Mouse (Mus musculus) G1E-ER4 (cell line): ENCODE results near the gene Sstr3. TPM values are rescaled to one million over a fixed set of nuclear protein-coding genes. Genes with fewer than 3 reads are reported as not detected.

Experiments used
- GATA1 ChIP-seq: IDR thresholded peaks from one replicate; pipeline ENCODE4 v1.8.0; 2012; ENCODE audit warnings: low read length, inconsistent platforms
- polyA plus RNA-seq: library from polyadenylated mRNA; stranded (reverse); fragments of >175 nt; gene quantifications from 2 replicates; pipeline ENCODE4 v1.2.3, GENCODE M21; 2012

Gene Sstr3
- polyA plus RNA-seq, 1 experiment: not detected

DNA sequence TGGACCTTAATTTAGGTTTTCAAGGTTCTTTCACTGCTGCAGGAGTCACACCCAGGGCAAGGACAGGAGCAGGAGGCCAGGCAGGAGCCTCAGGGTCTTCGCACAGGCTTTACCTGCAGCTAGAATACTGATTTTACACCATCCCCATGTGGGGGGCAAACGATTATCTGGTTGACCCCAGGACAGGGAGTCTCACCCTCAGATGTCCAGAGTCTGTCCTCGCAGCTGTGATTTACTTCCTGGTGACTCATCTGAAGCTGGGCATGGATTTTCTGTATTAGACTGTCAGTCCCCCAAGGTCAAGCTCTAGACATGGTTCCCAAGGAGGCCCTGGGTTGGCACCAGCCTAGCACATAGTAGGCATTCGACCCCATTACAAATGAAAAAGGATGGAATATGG is 1.6 kb upstream of the Sstr3 start:
- no peak for TF ChIP-seq GATA1

- no peak for TF ChIP-seq GATA1
Observed at GRCm38 (mm10) chr15:78544041-78544440, 444 bp downstream of the Sstr3 start.

GRCm38 (mm10) chr15:78542767-78543303 is 1.6 kb downstream of the Sstr3 start:
- no peak for TF ChIP-seq GATA1

DNA sequence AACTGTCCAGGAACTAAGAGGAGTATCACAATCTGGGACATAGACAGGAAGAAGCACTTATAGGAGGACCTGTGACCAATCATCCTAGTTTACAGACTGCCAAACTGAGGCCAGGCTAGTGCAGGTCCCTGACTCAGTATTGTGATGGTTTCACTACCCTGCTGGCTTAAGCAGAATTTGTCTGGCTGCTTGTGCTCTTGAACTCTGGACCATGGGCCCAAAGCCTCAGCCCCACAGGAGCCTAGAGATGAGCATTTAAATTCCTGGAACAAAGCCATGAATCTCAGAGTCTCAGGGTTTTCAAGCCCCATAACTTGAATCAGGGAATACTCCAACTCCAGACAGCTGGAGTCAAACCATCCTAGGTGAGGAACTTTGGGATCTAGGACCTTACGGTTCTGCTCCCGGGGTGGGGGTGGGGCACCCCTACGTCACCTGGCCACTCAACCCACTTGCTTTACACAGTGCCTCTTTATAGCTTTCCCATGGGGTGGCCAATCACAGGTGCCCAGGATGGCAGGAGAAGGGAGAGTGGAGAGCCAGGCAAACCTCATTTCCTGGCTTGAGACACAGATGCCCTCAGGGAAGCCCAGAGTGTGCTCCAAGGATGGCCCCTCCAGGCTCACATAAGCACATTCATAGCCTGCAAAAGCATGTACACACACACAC is 2.3 kb downstream of the Sstr3 start:
- no peak for TF ChIP-seq GATA1

- no peak for TF ChIP-seq GATA1
Observed at GRCm38 (mm10) chr15:78541606-78542005, 2.9 kb downstream of the Sstr3 start.

DNA sequence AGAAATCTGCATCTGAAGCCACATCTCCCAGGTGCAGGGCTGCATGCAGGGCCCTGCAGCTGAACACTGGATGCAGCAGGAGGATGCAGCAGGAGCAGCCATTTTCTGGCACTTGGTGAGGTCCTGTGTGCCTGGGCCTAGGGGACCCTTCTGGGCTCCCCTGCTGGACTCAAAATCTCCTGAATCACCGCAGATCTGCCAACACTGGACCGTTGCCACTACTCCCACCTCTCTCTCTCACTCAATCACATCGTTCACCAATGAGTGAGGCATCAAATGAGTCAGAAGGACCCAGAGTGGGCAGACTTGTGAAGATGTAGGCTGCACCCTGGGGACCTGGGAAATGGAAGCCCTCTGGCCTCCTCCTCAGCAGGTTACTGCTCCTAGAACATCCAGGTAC is 3.4 kb downstream of the Sstr3 start:
- TF ChIP-seq GATA1: no peak

DNA sequence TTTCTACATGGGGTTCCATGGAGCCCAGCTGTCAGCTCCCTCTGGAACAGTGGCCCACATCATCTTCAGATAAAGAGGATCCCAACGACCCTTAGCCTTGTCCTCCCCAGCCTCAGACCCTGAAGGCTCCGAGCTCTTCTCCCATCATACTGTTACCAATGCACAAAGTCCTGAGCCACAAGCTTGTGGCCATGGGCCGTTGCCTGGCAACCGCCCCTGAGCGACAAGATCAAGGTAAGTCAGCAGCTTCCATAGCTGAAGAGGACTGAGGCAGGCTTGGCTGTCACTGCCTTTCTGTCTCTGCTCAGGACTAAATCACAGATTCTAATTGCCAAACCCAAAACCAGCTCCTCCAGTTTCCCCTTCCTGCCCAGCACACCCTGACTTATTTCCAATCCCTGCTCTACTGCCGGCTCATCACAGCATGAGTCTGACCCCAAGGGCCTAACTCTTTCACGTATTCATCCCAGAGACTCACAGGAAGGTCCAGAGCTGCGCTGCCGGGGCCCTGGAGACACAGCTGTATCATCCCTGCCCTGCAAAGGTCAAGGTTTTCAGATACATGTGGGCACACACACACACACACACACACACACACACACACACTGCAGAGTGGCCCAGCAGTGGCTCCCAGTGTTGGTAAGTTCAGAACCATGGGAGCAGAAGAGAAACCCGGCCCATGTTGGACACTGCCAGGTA is 8.6 kb downstream of the Sstr3 start:
- TF ChIP-seq GATA1: no peak

GRCm38 (mm10) chr15:78533346-78533835 is 11.1 kb downstream of the Sstr3 start:
- no peak for TF ChIP-seq GATA1

GRCm38 (mm10) chr15:78532566-78533345 is 11.7 kb downstream of the Sstr3 start:
- no peak for TF ChIP-seq GATA1

DNA sequence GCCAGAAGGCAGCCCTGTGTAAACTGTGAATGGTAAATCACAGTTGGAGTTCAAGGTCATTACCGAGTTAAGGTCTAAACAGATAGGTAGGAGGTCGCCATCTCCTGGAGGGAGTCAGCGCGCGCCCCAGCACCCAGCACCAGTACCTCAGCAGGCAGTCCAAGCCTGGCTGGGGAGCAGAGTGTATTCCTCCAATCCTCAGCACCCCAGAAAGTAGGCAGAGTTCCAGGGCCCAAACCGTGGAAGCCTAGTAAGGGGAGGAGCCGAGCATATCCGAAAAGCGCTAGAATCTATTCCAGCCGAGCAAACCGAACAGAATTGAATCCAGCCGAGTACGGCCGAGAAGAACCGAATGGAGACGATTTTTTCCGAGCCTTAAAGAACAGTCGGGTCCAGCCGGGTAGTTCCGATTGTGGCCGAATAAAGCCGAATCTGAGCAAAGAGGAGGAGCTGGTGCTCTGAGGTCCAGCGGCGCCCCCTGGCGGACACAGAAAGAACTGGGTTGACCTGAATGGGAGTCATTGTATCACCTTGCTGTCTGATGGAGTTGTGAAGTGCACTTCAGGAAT is 12.5 kb downstream of the Sstr3 start:
- TF ChIP-seq GATA1: no peak

DNA sequence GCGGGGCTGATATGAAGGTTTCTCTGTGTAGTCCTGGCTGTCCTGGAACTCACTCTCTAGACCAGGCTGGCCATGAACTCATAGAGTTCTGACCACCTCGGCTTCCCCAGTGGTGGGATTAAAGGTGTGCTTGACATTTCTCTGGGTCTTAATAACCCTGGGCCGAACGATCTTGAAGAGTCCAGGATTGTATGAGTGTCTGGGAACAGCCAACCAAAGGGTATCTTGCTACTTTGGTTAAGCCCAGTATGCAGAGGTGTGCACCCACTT is 13.1 kb downstream of the Sstr3 start:
- no peak for TF ChIP-seq GATA1

DNA sequence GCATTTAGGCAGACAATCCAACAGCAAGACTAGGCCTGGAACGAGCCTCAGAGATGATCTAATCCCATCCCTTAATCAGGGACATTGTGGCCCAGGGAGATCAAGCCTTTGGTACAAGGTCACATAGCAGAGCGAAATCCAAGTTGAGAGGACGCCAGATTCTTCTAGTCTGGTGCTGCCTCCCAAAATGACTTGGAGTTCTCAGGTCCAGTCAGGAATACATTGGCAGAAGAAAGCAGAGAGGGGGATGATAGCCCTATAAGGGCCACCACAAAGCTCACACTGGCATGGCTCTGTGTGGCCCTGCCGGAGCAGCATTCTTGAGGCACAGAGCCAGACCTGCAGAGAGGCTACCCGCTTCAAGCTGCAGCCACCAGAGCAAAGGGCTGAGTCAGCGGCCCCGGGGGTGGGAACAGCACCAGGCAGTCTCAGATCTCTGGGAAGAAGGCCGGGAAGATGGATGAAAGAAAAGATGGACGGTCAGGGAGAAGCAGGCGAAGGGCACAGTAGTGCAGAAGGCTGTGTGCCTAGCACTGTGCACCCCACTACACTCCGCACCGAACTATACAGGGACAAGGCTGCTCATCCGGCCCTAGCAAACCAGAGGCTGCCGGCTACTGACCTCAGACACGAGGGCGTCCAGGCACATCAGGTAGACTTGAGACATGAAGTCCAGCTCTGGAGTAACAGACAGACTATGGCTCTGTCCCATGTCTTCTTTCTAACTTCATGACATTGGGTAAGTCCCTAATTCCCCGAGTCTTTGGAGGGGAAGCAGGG is 13.6 kb downstream of the Sstr3 start, which contains the start of gene C1qtnf6:
Gene C1qtnf6, minus strand, starts transcription at position 746 of the 780 bp plus-strand sequence.
- no peak for TF ChIP-seq GATA1

DNA sequence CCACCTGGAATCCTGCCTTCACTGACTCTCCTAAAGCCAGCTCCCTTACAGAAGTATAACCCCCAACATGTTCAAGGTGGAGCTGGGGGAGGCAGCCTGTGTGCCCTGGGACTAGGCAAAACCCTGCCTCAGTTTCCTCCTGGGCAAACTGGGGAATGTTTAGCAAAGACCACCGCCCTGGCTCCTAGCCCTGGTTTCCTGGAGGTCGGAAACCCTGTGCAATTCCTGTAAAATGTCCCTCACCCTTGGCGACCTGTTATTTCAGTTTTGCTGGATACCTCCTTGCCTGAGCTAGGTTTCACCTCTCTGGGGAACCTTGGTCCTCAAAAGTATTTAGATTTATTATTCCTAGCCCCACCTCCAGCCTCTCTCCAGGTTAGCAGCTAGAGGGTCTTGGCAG is 14.3 kb downstream of the Sstr3 start:
- TF ChIP-seq GATA1: no peak

- no peak for TF ChIP-seq GATA1
Observed at GRCm38 (mm10) chr15:78529428-78529990, 15.0 kb downstream of the Sstr3 start.
